Mouse (Mus musculus): Measurements from ENCODE around the gene Gpld1. TPM values are rescaled to one million over a fixed set of nuclear protein-coding genes. Genes with fewer than 3 reads are reported as not detected.

Gpld1 gene
- total and polyA plus RNA-seq, 3 experiments: 0.01 to 0.22 TPM; not detected in 1

DNA sequence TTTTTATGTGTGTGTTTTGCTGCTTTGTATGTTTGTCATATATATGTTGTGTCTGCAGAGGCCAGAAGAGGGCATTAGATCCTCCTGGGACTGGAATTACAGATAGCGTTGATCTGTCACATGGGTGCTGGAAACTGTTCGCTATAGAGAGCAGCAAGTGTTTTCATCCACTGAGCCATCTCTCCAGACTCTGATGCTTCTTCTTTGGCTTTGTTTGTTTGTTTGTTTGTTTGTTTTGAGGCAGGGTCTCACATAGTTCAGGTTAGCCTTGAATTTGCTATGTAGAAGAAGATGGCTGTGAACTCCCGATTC, 84.1 kb downstream of the Gpld1 start:
- H3K4me1 ChIP-seq (ENCODE audit: insufficient read depth, low read depth, low read length): peaks cover 2% of the 10 kb centered on the region; the same call in 1 of the 2 replicates
- no peak for DNase-seq (ENCODE audit: low spot score)
- peaks cover 4% of the 10 kb centered on the region; the same call in 1 of the 2 replicates for H3K27me3 ChIP-seq (ENCODE audit: insufficient read depth, low read length)
- no peak for ATAC-seq (ENCODE audit: extremely low read depth, insufficient number of reproducible peaks, low FRiP score, poor library complexity, severe bottlenecking)
- H3K4me3 ChIP-seq (ENCODE audit: low read depth, low read length): no peak overlapping the region
- no peaks in the 10 kb centered on the region for H3K9me3 ChIP-seq (replicated peaks)
- H3K36me3 ChIP-seq (replicated peaks): no peaks in the 10 kb centered on the region
- no peak for TF ChIP-seq POLR2AphosphoS5 (IDR thresholded peaks at IDR 0.05; ENCODE audit: insufficient replicate concordance, low read depth, low read length)
- TF ChIP-seq GATA1 (IDR thresholded peaks at IDR 0.05; ENCODE audit: borderline replicate concordance, low read length): no peak
- TF ChIP-seq TAL1 (conservative IDR thresholded peaks at IDR 0.05; ENCODE audit: low read depth, low read length): no peak
- no peak for TF ChIP-seq CTCF (IDR thresholded peaks at IDR 0.05; ENCODE audit: low read depth, low read length)
- TF ChIP-seq GATA2 (IDR thresholded peaks at IDR 0.05; ENCODE audit: borderline replicate concordance, low read depth, low read length): no peak

- Histone ChIP-seq H3K27me3 (ENCODE audit: insufficient read depth, low read length) (peaks cover 5% of the 10 kb centered on the region; the same call in 1 of the 2 replicates), H3K9me3 (replicated peaks) (no peaks in the 10 kb centered on the region), H3K36me3 (replicated peaks) (no peaks in the 10 kb centered on the region), H3K4me3 (ENCODE audit: low read depth, low read length) (no peak overlapping the region), H3K4me1 (ENCODE audit: insufficient read depth, low read depth, low read length) (no peaks in the 10 kb centered on the region)
- TF ChIP-seq POLR2AphosphoS5 (IDR thresholded peaks at IDR 0.05; ENCODE audit: insufficient replicate concordance, low read depth, low read length) (no peak), GATA2 (IDR thresholded peaks at IDR 0.05; ENCODE audit: borderline replicate concordance, low read depth, low read length) (no peak), CTCF (IDR thresholded peaks at IDR 0.05; ENCODE audit: low read depth, low read length) (no peak), GATA1 (IDR thresholded peaks at IDR 0.05; ENCODE audit: borderline replicate concordance, low read length) (no peak), TAL1 (conservative IDR thresholded peaks at IDR 0.05; ENCODE audit: low read depth, low read length) (no peak)
- DNase-seq (ENCODE audit: low spot score) (no peak), ATAC-seq (ENCODE audit: extremely low read depth, insufficient number of reproducible peaks, low FRiP score, poor library complexity, severe bottlenecking) (no peak)
These were observed 96.5 kb downstream of the Gpld1 start for GRCm38 (mm10) chr13:25039488-25039887.

Other genes starting within 250 kb of the Gpld1 start
- gene Armh2, start 201.9 kb upstream of the Gpld1 start, total RNA-seq (2014; fragmentation: Nextera tagmentation): not detected in 2 replicates
- gene Armh2, start 201.9 kb upstream of the Gpld1 start, total RNA-seq (2017): 0.22 and 0.23 TPM in 2 replicates
- gene Armh2, start 201.9 kb upstream of the Gpld1 start, polyA plus RNA-seq (2012): not detected in 2 replicates
- gene Gmnn, start 181.2 kb upstream of the Gpld1 start, total RNA-seq (2014; fragmentation: Nextera tagmentation): 51.1 and 57.2 TPM in 2 replicates
- 277 and 295 TPM in 2 replicates for gene Gmnn, start 181.2 kb upstream of the Gpld1 start, total RNA-seq (2017)
- gene Gmnn, start 181.2 kb upstream of the Gpld1 start, polyA plus RNA-seq (2012): 9.7 and 18.8 TPM in 2 replicates
- gene BC005537, start 141.5 kb upstream of the Gpld1 start, total RNA-seq (2014; fragmentation: Nextera tagmentation): 121 and 168 TPM in 2 replicates
- gene BC005537, start 141.5 kb upstream of the Gpld1 start, total RNA-seq (2017): 47.1 and 51.4 TPM in 2 replicates
- 61.7 and 75.4 TPM in 2 replicates for gene BC005537, start 141.5 kb upstream of the Gpld1 start, polyA plus RNA-seq (2012)
- 134 TPM in 2 replicates for gene Acot13, start 111.6 kb upstream of the Gpld1 start, total RNA-seq (2014; fragmentation: Nextera tagmentation)
- gene Acot13, start 111.6 kb upstream of the Gpld1 start, total RNA-seq (2017): 105 and 110 TPM in 2 replicates
- gene Acot13, start 111.6 kb upstream of the Gpld1 start, polyA plus RNA-seq (2012): 59.2 and 59.6 TPM in 2 replicates
- 84.6 and 95.5 TPM in 2 replicates for gene Tdp2, start 111.5 kb upstream of the Gpld1 start, total RNA-seq (2014; fragmentation: Nextera tagmentation)
- 88.5 and 89.3 TPM in 2 replicates for gene Tdp2, start 111.5 kb upstream of the Gpld1 start, total RNA-seq (2017)
- 49.6 and 77.6 TPM in 2 replicates for gene Tdp2, start 111.5 kb upstream of the Gpld1 start, polyA plus RNA-seq (2012)
- 0.19 TPM in 1 of 2 replicates, not detected in the other for gene D130043K22Rik, start 98.0 kb upstream of the Gpld1 start, total RNA-seq (2014; fragmentation: Nextera tagmentation)
- under 0.01 and 0.55 TPM in 2 replicates for gene D130043K22Rik, start 98.0 kb upstream of the Gpld1 start, total RNA-seq (2017)
- gene D130043K22Rik, start 98.0 kb upstream of the Gpld1 start, polyA plus RNA-seq (2012): not detected in 2 replicates
- gene Aldh5a1, start 5.5 kb upstream of the Gpld1 start, total RNA-seq (2014; fragmentation: Nextera tagmentation): not detected in 2 replicates
- 0.05 and 0.06 TPM in 2 replicates for gene Aldh5a1, start 5.5 kb upstream of the Gpld1 start, total RNA-seq (2017)
- gene Aldh5a1, start 5.5 kb upstream of the Gpld1 start, polyA plus RNA-seq (2012): not detected in 2 replicates
- 47.7 and 58.4 TPM in 2 replicates for gene Mrs2, start 77.2 kb downstream of the Gpld1 start, total RNA-seq (2014; fragmentation: Nextera tagmentation)
- gene Mrs2, start 77.2 kb downstream of the Gpld1 start, total RNA-seq (2017): 17.9 and 21.6 TPM in 2 replicates
- 6.1 and 7.2 TPM in 2 replicates for gene Mrs2, start 77.2 kb downstream of the Gpld1 start, polyA plus RNA-seq (2012)
- gene Dcdc2a, start 112.9 kb downstream of the Gpld1 start, total RNA-seq (2014; fragmentation: Nextera tagmentation): not detected in 2 replicates
- gene Dcdc2a, start 112.9 kb downstream of the Gpld1 start, total RNA-seq (2017): 0.11 and 0.12 TPM in 2 replicates
- not detected in 2 replicates for gene Dcdc2a, start 112.9 kb downstream of the Gpld1 start, polyA plus RNA-seq (2012)

All from G1E (cell line).